Comparison of ENCODE assay signal across 8 mouse cellular contexts in genomic region chr12:100724182-100724581, GRCm38 (mm10). TPM values are rescaled to one million over a fixed set of nuclear protein-coding genes. Genes with fewer than 3 reads are reported as not detected.
A peak's percentile ranks its signal among the peaks of the same experiment; 100 is the strongest.
DNase-seq lines count a peak whose midpoint lies in the region; ATAC-seq and TF ChIP-seq lines count a peak whose summit lies in the region.

No protein-coding gene starts in this region.

- H3K27me3 ChIP-seq in heart, embryonic 13.5 days (replicated peaks), result no peaks in the 10 kb centered on the region
- no peaks in the 10 kb centered on the region for H3K27me3 ChIP-seq in hindbrain, embryonic 10.5 days (ENCODE audit: insufficient read depth, poor library complexity, severe bottlenecking)

- H3K4me1 ChIP-seq in heart, embryonic 13.5 days, result peaks cover 19% of the 10 kb centered on the region
- H3K4me1 ChIP-seq in ES-E14 (ENCODE audit: control insufficient read depth in 2 of 2, insufficient read depth in 2 of 2, low read length in 2 of 2, poor library complexity in 1 of 2), result peaks cover 2 to 6% of the 10 kb centered on the region in 2 experiments; a peak in 3 of 4 replicates
- H3K4me1 ChIP-seq in hindbrain, embryonic 10.5 days (replicated peaks), result peaks cover 18% of the 10 kb centered on the region

- WGBS in heart, embryonic 13.5 days, result 1% methylated on average over 8 of the region's 8 CpGs
- WGBS in hindbrain, embryonic 10.5 days, result 4% methylated on average over 8 of the region's 8 CpGs

- H3K36me3 ChIP-seq in heart, embryonic 13.5 days, result no peaks in the 10 kb centered on the region
- H3K36me3 ChIP-seq in ES-E14 (ENCODE audit: control insufficient read depth, insufficient read depth, low read length, poor library complexity, severe bottlenecking), result no peaks in the 10 kb centered on the region
- no peaks in the 10 kb centered on the region for H3K36me3 ChIP-seq in hindbrain, embryonic 10.5 days

- no peaks in the 10 kb centered on the region for H3K9me3 ChIP-seq in heart, embryonic 13.5 days
- H3K9me3 ChIP-seq in ES-E14 (ENCODE audit: control insufficient read depth, insufficient read depth, low read depth, low read length), result no peaks in the 10 kb centered on the region
- no peaks in the 10 kb centered on the region for H3K9me3 ChIP-seq in hindbrain, embryonic 10.5 days

- H3K27ac ChIP-seq in heart, embryonic 13.5 days (replicated peaks), result peak overlapping the region; percentile 96
- no peak overlapping the region for H3K27ac ChIP-seq in ES-E14 (ENCODE audit: insufficient read depth, low read depth, low read length, poor library complexity, severe bottlenecking)
- H3K27ac ChIP-seq in hindbrain, embryonic 10.5 days, result peak overlapping the region; percentile 94

- peak overlapping the region; percentile 86 for H3K9ac ChIP-seq in heart, embryonic 13.5 days
- H3K9ac ChIP-seq in ES-E14 (ENCODE audit: insufficient read depth, low read depth, low read length, poor library complexity, severe bottlenecking), result peak overlapping the region; percentile 57

- in situ Hi-C loops in ES-E14 (cut with MboI; ENCODE audit: low sequenced_read_pairs in 2 of 2, unreplicated experiment in 2 of 2), result no loop called here

- no peak for ATAC-seq in heart, embryonic 13.5 days (ENCODE audit: extremely low read depth, insufficient number of reproducible peaks, low FRiP score, low TSS enrichment)

- H3K4me3 ChIP-seq in heart, embryonic 13.5 days, result peak overlapping the region; percentile 67
- peak overlapping the region; percentile 79 to 87 for H3K4me3 ChIP-seq in ES-E14 (ENCODE audit: insufficient read depth in 1 of 2, low read depth in 1 of 2, low read length in 2 of 2, poor library complexity in 1 of 2, severe bottlenecking in 1 of 2)
- H3K4me3 ChIP-seq in hindbrain, embryonic 10.5 days, result peak overlapping the region; percentile 76

- H3K4me2 ChIP-seq in heart, embryonic 13.5 days, result peak overlapping the region; percentile 93

- DNase-seq in heart, adult 18-20 months, result no peak
- DNase-seq in ES-E14 (ENCODE audit: low read depth, low spot score), result no peak
- no peak for DNase-seq in hindbrain, embryonic 10.5 days (ENCODE audit: low spot score)
- DNase-seq in lung, postnatal 10 days, result peak; percentile 5
- no peak for DNase-seq in spleen, postnatal 4 days (ENCODE audit: low spot score in 2 of 2)
- DNase-seq in cerebellum, postnatal 25 days, result no peak
- DNase-seq in right cerebral cortex, adult 2 months (ENCODE audit: low spot score in 2 of 2), result no peak

TF ChIP-seq in ES-E14, 5 proteins besides CTCF, POLR2A, EP300 and RAD21:
- TF ChIP-seq CHD2 (IDR thresholded peaks at IDR 0.05; ENCODE audit: low read depth, low read length) (no peak), ZC3H11A (IDR thresholded peaks at IDR 0.05; ENCODE audit: borderline replicate concordance, low read depth, low read length) (no peak), HCFC1 (IDR thresholded peaks at IDR 0.05; ENCODE audit: borderline replicate concordance, insufficient read depth, low read length) (no peak), MAFK (IDR thresholded peaks at IDR 0.05; ENCODE audit: insufficient read depth, low read depth, low read length) (no peak), ZNF384 (IDR thresholded peaks at IDR 0.05; ENCODE audit: low read depth, low read length) (no peak)
TF ChIP-seq in ES-E14: peak in this region for 0.

RNA-seq across cellular contexts. Expression of gene Rps6ka5, which starts 2.6 kb away (rescaled TPM):
- polyA plus RNA-seq in heart, embryonic 13.5 days (2015; fragmentation: Nextera tagmentation; extraction: Ambion mirVana), result 3.9 and 4.6 TPM in 2 replicates
- 10 to 100 TPM; 10.2 to 11.3 TPM for total RNA-seq in heart, adult 18-20 months (2021)
- 5.5 and 6.0 TPM in 2 replicates for total RNA-seq in ES-E14 (2012; rRNA removed)
- 2.6 and 2.8 TPM in 2 replicates for polyA plus RNA-seq in hindbrain, embryonic 10.5 days (2016; fragmentation: Nextera tagmentation; extraction: Ambion mirVana)

RNA-seq across cellular contexts. Expression of gene Dglucy, which starts 54.7 kb away (rescaled TPM):
- polyA plus RNA-seq in heart, embryonic 13.5 days (2015; fragmentation: Nextera tagmentation; extraction: Ambion mirVana), result 2.7 and 4.1 TPM in 2 replicates
- 10 to 100 TPM; 50.6 to 61.7 TPM for total RNA-seq in heart, adult 18-20 months (2021)
- total RNA-seq in ES-E14 (2012; rRNA removed), result 6.2 and 20.9 TPM in 2 replicates
- polyA plus RNA-seq in hindbrain, embryonic 10.5 days (2016; fragmentation: Nextera tagmentation; extraction: Ambion mirVana), result 0.27 and 0.44 TPM in 2 replicates
